Mouse (Mus musculus): ENCODE measurements around the gene Igf2. TPM values are rescaled to one million over a fixed set of nuclear protein-coding genes. Genes with fewer than 3 reads are reported as not detected.
A peak's percentile ranks its signal among the peaks of the same experiment; 100 is the strongest.

The Igf2 gene
- polyA plus RNA-seq, 1 experiment from 2014 or later, result 696 TPM

DNA sequence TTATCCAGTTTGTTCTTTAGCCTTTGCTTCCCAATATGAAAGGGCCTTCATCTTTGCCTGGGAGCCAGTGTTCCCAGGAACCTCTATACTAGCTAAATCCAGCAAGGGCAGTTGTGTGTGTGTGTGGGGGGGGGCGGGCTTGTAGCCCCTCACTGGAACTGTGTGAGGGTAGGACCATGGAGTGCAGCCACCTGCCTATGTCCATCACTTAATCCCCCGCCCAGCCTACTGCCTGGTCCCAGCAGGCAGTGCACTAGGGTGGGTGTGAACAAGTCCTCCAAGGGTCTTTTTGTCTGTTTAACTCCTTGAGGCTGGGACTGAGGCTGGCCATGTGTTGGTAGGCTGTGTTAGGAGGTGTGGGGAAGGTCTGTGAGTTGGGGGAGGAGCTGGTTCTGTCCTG lies 53.5 kb downstream of the Igf2 start:
- H3K4me3 ChIP-seq (replicated peaks), result no peak overlapping the region
- 56% methylated on average over 2 of the region's 2 CpGs for WGBS
- peaks cover 44% of the 10 kb centered on the region for H3K4me1 ChIP-seq
- H3K9me3 ChIP-seq (replicated peaks), result no peaks in the 10 kb centered on the region
- no peak overlapping the region for H3K9ac ChIP-seq
- no peak overlapping the region for H3K27ac ChIP-seq
- H3K4me2 ChIP-seq, result no peak overlapping the region
- H3K36me3 ChIP-seq, result no peaks in the 10 kb centered on the region
- H3K27me3 ChIP-seq, result no peaks in the 10 kb centered on the region
- ATAC-seq (replicated peaks; ENCODE audit: low FRiP score), result no peak

DNA sequence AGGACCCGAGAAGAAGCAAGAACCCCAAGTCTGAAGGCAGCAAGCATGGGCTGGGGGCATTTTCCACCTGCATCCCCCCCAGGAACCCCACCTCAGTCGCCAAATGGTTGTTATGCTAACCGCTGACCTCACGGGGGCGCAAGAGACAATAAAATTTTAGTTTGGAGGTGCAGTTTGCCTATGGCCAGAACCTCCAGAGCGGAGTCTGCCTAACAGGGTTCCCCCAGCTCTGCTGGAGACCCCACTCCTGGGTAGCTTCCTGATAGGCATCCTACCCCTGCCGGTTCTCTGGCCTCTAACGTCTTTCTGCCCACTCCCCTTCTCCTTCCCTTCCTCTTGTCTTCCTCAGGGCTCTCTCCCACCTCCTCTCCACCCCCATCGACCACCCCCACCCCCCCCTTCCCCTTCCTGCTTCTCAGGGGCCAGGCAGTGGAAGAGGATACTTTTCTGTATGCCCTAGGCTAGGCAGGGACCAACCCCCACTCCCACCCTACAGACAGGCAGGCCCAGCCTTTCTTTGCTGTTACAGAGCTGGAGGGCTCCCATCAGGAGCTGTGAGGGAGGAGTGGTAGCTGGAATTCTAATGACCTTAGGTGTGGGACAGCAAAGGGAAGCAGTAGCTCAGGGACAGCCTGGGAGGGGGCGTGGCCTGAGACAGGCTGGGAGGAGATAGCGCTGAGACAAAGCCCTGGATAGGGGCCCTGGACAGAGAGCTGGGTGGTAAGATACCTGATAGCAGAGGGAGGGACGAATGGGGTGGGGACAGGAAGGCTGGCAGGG lies 55.8 kb downstream of the Igf2 start:
- Histone ChIP-seq H3K9ac (peak overlapping the region; percentile 33; the same call in 1 of the 2 replicates), H3K4me1 (peaks cover 44% of the 10 kb centered on the region), H3K27ac (peak overlapping the region; percentile 89), H3K27me3 (no peaks in the 10 kb centered on the region), H3K4me3 (replicated peaks) (0 out of 2 replicates have a peak overlapping the region, but pooled peaks have one; percentile 10), H3K36me3 (no peaks in the 10 kb centered on the region), H3K9me3 (replicated peaks) (no peaks in the 10 kb centered on the region), H3K4me2 (peak overlapping the region; percentile 53)
- 3% methylated on average over 12 of the region's 12 CpGs for WGBS
- peak; percentile 97 for ATAC-seq (replicated peaks; ENCODE audit: low FRiP score)

DNA sequence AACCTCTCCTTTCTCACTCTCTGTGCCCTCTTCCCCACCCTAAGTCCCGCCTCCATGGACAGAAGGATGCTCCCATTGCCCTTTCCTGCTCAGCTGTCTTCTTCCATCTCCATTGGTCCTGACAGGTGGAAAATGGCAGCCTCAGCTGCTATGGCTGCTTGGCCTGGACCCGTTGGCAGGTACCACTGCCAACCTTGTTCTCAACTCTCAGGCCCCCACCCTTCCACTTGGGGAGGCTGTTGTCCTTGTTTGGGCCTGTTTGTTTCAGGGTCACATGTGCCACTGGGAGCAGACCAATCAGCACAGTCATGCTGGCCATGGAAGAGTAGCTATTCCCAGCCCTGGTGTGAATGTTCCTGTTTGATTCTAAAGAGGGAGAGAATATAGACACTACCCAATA lies 65.7 kb downstream of the Igf2 start:
- Histone ChIP-seq H3K4me3 (replicated peaks) (no peak overlapping the region), H3K27me3 (no peaks in the 10 kb centered on the region), H3K27ac (no peak overlapping the region), H3K36me3 (no peaks in the 10 kb centered on the region), H3K4me2 (no peak overlapping the region), H3K9ac (no peak overlapping the region), H3K4me1 (peaks cover 26% of the 10 kb centered on the region), H3K9me3 (replicated peaks) (no peaks in the 10 kb centered on the region)
- no peak for ATAC-seq (replicated peaks; ENCODE audit: low FRiP score)
- 93% methylated on average over 2 of the region's 2 CpGs for WGBS

MicroRNA genes within 50 kb of the gene (microRNA counts, 519-probe panel; counts per million panel counts)
- microRNA mmu-miR-483, result 2,245 counts per million, percentile 27 among the panel's probes with 10 or more counts

Small RNA genes lying within 50 kb of the gene (microRNA-seq; reads per million reads assigned to microRNA genes)
- gene Mir483, result 1,030 reads per million, percentile 80 among the genes with 10 or more reads in this experiment

Other genes with a start within 250 kb of the Igf2 start
- gene Syt8, start 232.0 kb downstream of the Igf2 start, polyA plus RNA-seq (2015; fragmentation: Nextera tagmentation; extraction: Ambion mirVana), result 0.62 and 1.3 TPM in 2 replicates
- 19.0 and 45.8 TPM in 2 replicates for gene Tnni2, start 225.0 kb downstream of the Igf2 start, polyA plus RNA-seq (2015; fragmentation: Nextera tagmentation; extraction: Ambion mirVana)
- gene Lsp1, start 206.0 kb downstream of the Igf2 start, polyA plus RNA-seq (2015; fragmentation: Nextera tagmentation; extraction: Ambion mirVana), result 115 and 139 TPM in 2 replicates
- 23.5 and 46.2 TPM in 2 replicates for gene Tnnt3, start 168.0 kb downstream of the Igf2 start, polyA plus RNA-seq (2015; fragmentation: Nextera tagmentation; extraction: Ambion mirVana)
- 25.8 and 26.8 TPM in 2 replicates for gene Mrpl23, start 134.1 kb downstream of the Igf2 start, polyA plus RNA-seq (2015; fragmentation: Nextera tagmentation; extraction: Ambion mirVana)
- gene Gm49394, start 3.1 kb upstream of the Igf2 start, polyA plus RNA-seq (2015; fragmentation: Nextera tagmentation; extraction: Ambion mirVana), result not detected in 2 replicates
- 0.88 TPM in 1 of 2 replicates, not detected in the other for gene Ins2, start 76.6 kb upstream of the Igf2 start, polyA plus RNA-seq (2015; fragmentation: Nextera tagmentation; extraction: Ambion mirVana)